Mouse (Mus musculus): ENCODE measurements at regions not wholly inside any gene's neighbourhood (a gene's known extent, or its start where the extent isn't known, plus 50 kb on each side); places are given as distances from the start of the nearest gene placed in this dataset.

- no peak for DNase-seq
These were observed 111.3 kb upstream of the Ptger4 start for GRCm38 (mm10) chr15:5355332-5355731.

DNA sequence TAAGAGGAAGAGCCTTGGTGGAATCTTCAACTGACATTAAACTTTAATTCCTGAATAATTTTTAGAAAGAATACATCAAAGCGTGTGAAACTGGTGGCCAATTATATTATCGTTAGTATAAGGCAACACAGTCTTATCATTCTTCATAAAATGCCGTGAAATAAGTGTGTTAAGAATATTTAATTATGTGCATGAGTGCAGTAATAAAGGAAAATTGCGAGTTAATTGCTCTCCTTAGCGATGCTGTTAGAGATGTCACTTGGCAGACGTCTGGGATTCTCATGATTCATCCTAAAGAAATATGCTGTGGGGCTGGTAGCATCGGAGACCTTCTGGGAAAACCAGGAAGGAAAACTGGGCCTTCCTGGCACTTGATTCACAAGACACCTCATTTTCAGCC lies 110.3 kb upstream of the Ptger4 start:
- no peak for DNase-seq

- DNase-seq, result no peak
These were observed 104.9 kb upstream of the Ptger4 start for GRCm38 (mm10) chr15:5348881-5349280.

- DNase-seq, result peak; percentile 7
These were observed 103.7 kb upstream of the Ptger4 start for GRCm38 (mm10) chr15:5347674-5348073.

DNA sequence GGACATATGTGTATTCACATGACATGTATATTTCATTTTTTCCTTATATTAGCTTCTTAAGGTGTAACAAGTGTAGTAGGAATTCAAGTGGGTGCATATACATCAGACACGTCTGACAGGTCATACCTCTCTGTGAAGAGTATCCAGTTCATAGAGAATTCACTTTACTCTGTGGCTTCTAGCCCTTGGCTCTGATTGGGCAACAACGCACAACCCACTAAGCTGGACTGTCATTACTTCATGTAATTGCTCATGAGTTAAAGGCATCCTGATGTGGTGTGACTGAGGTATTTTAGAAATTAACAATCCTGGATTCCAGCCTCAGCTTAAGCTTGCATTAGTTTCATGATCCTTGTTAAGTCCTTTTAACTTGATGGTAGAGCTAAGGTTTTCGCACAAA lies 103.0 kb upstream of the Ptger4 start:
- DNase-seq, result no peak

DNA sequence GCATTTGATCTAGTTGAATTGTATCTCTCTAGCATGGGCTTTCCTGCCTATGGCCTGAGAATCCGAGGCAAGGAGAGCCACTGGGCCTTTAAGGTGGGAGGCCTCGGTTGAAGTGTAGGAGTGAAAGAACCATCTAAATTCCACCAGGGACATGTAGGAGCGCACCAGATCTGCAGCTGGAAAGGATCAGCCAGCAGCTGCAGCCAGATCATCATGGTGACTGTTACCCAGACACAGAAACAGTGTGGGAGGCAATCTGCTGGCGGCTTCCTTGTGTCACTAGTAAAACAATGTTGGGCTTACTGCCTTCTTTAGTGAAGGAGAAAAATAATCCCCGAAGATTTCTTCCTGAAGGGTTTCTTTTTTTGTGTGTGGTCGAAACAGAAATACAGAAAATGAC lies 99.8 kb upstream of the Ptger4 start:
- peak; percentile 59 for DNase-seq

DNA sequence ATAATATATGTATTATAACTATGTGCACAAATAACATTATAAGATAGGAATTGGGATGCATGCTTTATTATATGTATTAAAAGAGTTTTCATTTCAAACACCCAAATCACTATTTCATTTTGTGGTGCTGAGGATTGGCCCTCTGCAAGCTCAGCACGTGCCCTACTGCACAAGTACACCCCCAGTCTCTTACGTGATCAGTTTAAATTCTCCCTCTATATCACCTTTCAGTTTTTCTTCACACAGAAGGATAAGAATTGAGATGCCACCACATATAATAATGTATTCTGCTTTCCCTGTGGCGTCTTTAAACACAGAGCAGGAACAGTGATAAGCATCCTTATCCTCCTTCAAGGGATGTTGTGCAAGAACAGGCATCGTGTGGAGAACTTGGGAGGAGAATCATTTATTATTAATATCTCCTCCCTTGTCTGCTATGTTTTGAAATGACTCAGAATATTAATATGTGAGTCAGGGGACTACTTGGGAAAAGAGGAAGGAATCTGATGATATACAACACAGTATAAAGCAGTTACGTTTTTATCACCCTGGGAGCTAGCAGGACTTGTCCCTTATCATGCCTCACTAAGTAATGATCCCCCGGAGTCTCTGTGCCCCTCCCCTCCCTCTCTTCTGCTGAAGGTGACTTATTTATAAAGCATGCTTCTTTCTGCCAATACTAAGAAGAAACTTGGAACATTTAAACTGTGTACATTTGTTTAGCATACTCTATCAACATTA lies 91.7 kb upstream of the Ptger4 start:
- DNase-seq, result no peak

DNA sequence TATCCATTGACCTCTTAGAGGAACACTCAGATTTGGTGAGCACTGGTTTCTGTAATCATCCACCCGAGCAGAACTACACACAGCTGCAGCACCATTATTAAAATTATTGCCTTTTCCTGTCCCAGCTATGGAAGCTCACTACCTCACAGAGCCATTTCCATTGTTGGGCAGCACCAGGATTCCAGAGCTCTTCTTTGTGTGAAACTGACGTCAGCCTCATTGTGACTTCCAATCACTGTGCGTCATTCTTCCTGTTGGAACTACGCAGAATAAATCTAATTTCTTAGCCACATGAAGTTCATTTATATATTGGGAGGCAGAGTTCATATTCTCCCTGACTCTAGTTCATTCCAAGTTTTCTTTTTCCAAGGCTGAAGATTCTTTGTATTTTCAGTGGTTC lies 83.0 kb upstream of the Ptger4 start:
- DNase-seq, result no peak

GRCm38 (mm10) chr15:5321691-5322090 lies 77.7 kb upstream of the Ptger4 start:
- no peak for DNase-seq

DNA sequence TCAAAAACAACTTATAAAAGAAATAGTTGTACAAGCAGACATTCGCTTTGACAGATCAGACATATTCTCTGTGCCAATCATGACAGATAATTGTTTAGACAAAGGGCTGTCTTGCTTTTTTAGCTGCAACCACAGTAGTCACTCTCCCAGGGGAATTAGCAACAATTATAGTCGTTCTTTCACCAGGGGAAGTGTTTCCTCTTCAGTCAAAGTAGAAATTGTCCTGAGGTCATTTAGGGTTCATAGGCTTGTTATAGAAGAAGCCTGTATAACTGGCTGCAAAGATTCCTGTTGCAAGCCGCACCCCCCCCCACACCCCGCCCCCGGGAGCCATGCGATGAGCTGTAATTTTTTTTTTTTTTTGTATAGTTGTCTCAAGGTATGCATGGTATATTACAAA lies 68.2 kb upstream of the Ptger4 start:
- no peak for DNase-seq

GRCm38 (mm10) chr15:5310035-5310434 lies 66.0 kb upstream of the Ptger4 start:
- DNase-seq, result no peak

DNA sequence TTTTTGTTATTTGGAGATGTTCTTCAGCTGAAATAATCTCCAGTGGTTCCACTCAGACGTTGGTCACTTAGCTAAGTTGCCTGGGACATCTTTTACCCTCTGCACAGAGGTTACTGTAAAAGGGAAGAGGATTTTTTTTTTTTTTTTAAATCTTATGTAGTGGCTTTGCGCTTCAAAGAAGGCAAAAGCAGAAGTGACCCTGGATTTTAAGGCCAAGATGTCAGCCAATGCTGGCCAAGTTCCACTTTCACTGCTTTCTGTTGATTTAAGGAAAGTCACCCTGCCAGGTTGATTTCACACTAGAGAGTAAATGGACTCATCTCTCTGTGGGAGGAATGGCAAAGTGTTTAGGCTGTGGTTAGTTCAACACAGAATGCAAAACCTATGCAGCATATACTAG lies 58.4 kb upstream of the Ptger4 start:
- DNase-seq, result no peak

DNA sequence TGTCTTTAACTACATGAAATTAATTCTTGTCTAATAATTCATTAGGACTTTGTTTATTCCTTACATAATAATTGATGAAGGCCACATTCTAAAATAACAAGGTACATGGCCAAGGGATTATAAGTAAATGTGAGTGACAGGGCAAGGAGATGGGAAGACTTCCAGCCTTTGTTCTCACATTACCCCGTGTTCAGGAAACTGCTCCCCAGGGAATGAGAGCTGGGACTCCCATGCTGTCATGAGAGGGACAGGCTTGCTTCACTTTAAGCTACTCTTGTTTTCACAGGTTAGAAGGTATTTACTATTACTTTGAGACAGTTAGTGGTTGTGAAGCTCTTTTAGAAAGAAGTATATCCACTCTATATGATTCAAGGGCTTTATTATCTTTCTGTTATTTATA lies 55.8 kb upstream of the Ptger4 start:
- DNase-seq, result no peak

GRCm38 (mm10) chr15:5296949-5297348 lies 53.0 kb upstream of the Ptger4 start:
- no peak for DNase-seq

Data from lung, postnatal 10 days (tissue).